Mouse (Mus musculus) induced T-regulatory cell, adult 2 months (primary cell): Measurements from ENCODE around the gene Rhbdl2.

Source experiments
- DNase-seq: peaks from one replicate; pipeline ENCODE4 v3.0.0-alpha.2; 2012; ENCODE audit warnings: low read depth

Gene Rhbdl2

GRCm38 (mm10) chr4:123814030-123814501, 26.4 kb downstream of the Rhbdl2 start:
- no peak for DNase-seq

GRCm38 (mm10) chr4:123819093-123819610, 31.5 kb downstream of the Rhbdl2 start:
- DNase-seq: no peak

DNA sequence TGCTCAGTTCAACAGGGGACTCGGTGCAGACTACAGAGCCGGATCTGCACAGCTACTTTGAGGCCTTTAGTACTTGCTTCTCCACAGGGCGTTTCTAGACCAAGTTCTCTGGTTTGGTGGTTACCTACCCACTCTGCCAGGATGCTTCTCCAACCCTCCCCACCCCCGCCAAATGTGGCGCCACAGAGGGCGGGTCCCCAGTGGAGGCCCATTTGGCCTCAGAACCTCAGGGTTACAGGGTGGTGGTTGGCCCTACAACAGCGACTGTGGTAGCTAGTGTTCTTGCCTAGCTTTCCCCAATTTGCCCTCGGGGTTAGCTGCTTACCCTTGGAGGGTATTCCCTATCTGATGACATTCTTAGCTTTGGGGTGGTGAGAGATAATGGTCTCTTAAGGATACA, 54.5 kb downstream of the Rhbdl2 start:
- no peak for DNase-seq

DNA sequence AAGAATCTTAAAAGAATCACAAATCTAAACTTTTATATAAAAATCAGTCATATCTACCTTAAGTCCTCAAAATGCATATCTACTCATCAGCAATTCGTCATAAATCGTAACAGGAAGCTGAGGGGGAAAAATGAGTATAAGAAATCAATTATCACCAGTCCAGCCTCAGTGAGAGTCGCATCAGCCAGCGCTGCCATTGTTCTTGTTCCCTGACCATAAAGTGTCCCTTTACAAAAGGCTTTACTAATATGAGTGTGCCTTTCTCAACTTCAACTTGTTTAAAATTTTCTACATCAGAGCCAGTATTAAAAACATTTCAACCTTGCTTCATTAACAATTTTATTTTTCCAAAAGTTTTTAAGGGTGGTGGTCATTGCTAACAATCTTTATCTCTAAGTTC, 69.2 kb downstream of the Rhbdl2 start:
- DNase-seq: no peak

- no peak for DNase-seq
Observed at GRCm38 (mm10) chr4:123858090-123858489, 70.4 kb downstream of the Rhbdl2 start.

DNA sequence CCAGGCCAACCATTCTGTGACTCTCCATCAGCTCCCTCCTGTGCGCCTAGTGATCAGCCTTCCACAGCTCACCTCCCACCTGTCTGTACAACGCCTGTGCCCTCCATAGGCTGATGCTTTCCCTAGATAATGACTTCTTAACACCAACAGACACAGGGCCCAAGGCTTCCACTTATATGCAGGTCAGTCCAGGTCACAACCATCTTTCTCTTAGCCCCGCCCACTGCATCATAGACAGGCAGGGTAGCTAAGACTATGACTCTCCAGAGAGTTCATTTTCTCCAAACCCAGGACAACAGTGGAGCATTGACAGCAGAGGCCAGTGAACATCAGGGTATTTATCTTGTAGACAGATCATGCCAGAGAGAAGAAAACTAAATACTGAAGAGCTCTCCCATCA, 71.7 kb downstream of the Rhbdl2 start, which contains the start of gene 4933427I04Rik:
Gene 4933427I04Rik (plus strand): TSS at position 301 of the 400 bp plus-strand sequence.
- DNase-seq: no peak

GRCm38 (mm10) chr4:123859803-123860202, 72.1 kb downstream of the Rhbdl2 start:
- no peak for DNase-seq

GRCm38 (mm10) chr4:123860621-123861020, 72.9 kb downstream of the Rhbdl2 start:
- DNase-seq: no peak
